Mouse (Mus musculus) ovary, adult 10 weeks (tissue): ENCODE data around the gene Frmpd3. TPM values are rescaled to one million over a fixed set of nuclear protein-coding genes. Genes with fewer than 3 reads are reported as not detected.

Source experiments
- polyA plus RNA-seq: library from polyadenylated mRNA; stranded (reverse); fragments of 350-450 nt; fragmentation: Illumina TruSeq; extraction: RNeasy Lipid Tissue Mini Kit (QIAGEN cat#74804); gene quantifications from one replicate; pipeline ENCODE4 v1.2.3, GENCODE M21; 2014

The Frmpd3 gene
- not detected for polyA plus RNA-seq

GRCm38 (mm10) chrX:140341656-140342392 is at the start of gene Frmpd3:
Frmpd3 (plus strand) TSS chrX:140342263.

GRCm38 (mm10) chrX:140456279-140456731 is 114.2 kb downstream of the Frmpd3 start, which contains the start of gene Prps1:
Prps1 (plus strand) TSS chrX:140456613.

Other genes with a start within 250 kb of the Frmpd3 start
- 81.9 TPM for gene Prps1, start 114.3 kb downstream of the Frmpd3 start, polyA plus RNA-seq